Mouse (Mus musculus): ENCODE results near the gene Tax1bp3.

DNA sequence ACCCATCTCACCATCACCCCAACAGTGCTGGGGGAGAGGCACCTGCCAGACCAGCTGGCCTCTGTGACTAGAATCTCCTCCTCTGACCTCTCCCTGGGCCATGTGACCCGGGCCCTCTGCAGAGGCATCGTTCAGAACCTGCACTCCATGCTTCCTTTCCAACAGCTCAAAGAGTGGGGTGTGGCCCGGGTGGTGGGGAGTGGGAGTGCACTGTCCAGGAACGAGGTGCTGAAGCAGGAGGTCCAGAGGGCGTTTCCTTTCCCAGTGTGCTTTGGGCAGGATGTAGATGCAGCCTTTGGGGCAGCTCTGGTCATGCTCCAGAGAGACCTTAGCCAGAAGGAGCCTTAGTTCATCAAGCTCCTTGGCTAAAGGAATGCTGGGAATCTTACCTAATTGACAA, 46.0 kb downstream of the Tax1bp3 start:
- no peak for TF ChIP-seq CTCF (IDR thresholded peaks at IDR 0.05; ENCODE audit: low read depth, low read length)
- no peak for TF ChIP-seq POLR2A (IDR thresholded peaks at IDR 0.05; ENCODE audit: insufficient read depth, low read length)

Data from ES-Bruce4 (cell line).